Mouse (Mus musculus) kidney, adult 2 months (tissue): ENCODE data around the gene Fam107b.

ENCODE experiments used
- CTCF ChIP-seq: fragments of 200-500 bp; conservative IDR thresholded peaks from 2 replicates; pipeline ENCODE4 v1.5.1; 2011; ENCODE audit warnings: low read depth, mild to moderate bottlenecking, control low read depth, low read length, moderate library complexity, mixed read lengths; ENCODE audit not compliant: insufficient read depth, insufficient read length
- POLR2A ChIP-seq: fragments of 200-500 bp; IDR thresholded peaks from one replicate; pipeline ENCODE4 v1.6.1; 2011; ENCODE audit warnings: low read depth, low read length, control low read depth

- TF ChIP-seq POLR2A (no peak), CTCF (no peak)
These were observed 136.9 kb downstream of the Fam107b start for GRCm38 (mm10) chr2:3707236-3707635.
